Mouse (Mus musculus) C2C12 (cell line): ENCODE measurements around the gene P4htm. TPM values are rescaled to one million over a fixed set of nuclear protein-coding genes. Genes with fewer than 3 reads are reported as not detected.

Source experiments
- H3K27me3 ChIP-seq: one replicate; pipeline ENCODE4 v1.6.1; 2011; ENCODE audit not compliant: control insufficient read depth, insufficient read depth, insufficient read length
- H3K36me3 ChIP-seq: one replicate; pipeline ENCODE4 v1.6.1; 2011; ENCODE audit not compliant: control insufficient read depth, insufficient read depth
- H3K4me3 ChIP-seq: one replicate; pipeline ENCODE4 v1.5.1; 2011; ENCODE audit warnings: mild to moderate bottlenecking, control low read depth; ENCODE audit not compliant: poor library complexity, insufficient read depth, severe bottlenecking
- H3K79me2 ChIP-seq: one replicate; pipeline ENCODE4 v1.6.1; 2011; ENCODE audit not compliant: control insufficient read depth, insufficient read depth
- H3K79me3 ChIP-seq: one replicate; pipeline ENCODE4 v1.6.1; 2011; ENCODE audit warnings: low read depth, control low read depth
- H3ac ChIP-seq: one replicate; pipeline ENCODE3; 2011; ENCODE audit warnings: low read depth; ENCODE audit not compliant: control insufficient read depth, insufficient read length
- CEBPB ChIP-seq: IDR thresholded peaks from one replicate; pipeline ENCODE4 v1.6.1; 2011; ENCODE audit warnings: low read depth, mild to moderate bottlenecking, control low read depth, moderate library complexity
- CTCF ChIP-seq: IDR thresholded peaks from one replicate; pipeline ENCODE4 v1.5.1; 2011; ENCODE audit not compliant: control insufficient read depth, insufficient read depth, insufficient read length
- FOSL1 ChIP-seq: IDR thresholded peaks from one replicate; pipeline ENCODE4 v1.8.0; 2011; ENCODE audit warnings: mild to moderate bottlenecking, low read length; ENCODE audit not compliant: poor library complexity, insufficient read depth, severe bottlenecking
- MAX ChIP-seq: IDR thresholded peaks from one replicate; pipeline ENCODE4 v1.6.1; 2011; ENCODE audit warnings: mild to moderate bottlenecking, control low read depth
- MYOD1 ChIP-seq: IDR thresholded peaks from one replicate; pipeline ENCODE4 v1.6.1; 2011; ENCODE audit warnings: low read depth; ENCODE audit not compliant: control insufficient read depth, insufficient read length
- MYOG ChIP-seq: IDR thresholded peaks from one replicate; pipeline ENCODE4 v1.6.1; 2011; ENCODE audit not compliant: control insufficient read depth, insufficient read length; ENCODE audit errors: extremely low read depth
- USF1 ChIP-seq: IDR thresholded peaks from one replicate; pipeline ENCODE4 v1.6.1; 2011; ENCODE audit warnings: low read depth, mild to moderate bottlenecking, control low read depth, moderate library complexity
- long read RNA-seq, 2 experiments: library from polyadenylated mRNA; unstranded; transcript quantifications; one replicate each; pipeline ENCODE4 v2.0.0; 2019 to 2020
- polyA plus RNA-seq: library from polyadenylated mRNA; unstranded; fragments of >200 nt; fragmentation: generic; extraction: Trizol; gene quantifications from one replicate; pipeline ENCODE4 v1.2.1, GENCODE M21; 2012; ENCODE audit warnings: missing spikeins

The P4htm gene
- 1.3 TPM for polyA plus RNA-seq
- long read RNA-seq, experiment 1, partial matches to known transcripts, result 1 of 7 reads
- long read RNA-seq, experiment 1, other reads (novel, unspliced or antisense), result 1 of 7 reads
- long read RNA-seq, experiment 2, transcript P4htm-201 (9 exons, 1,841 nt), result major isoform, 14 of 18 reads
- long read RNA-seq, experiment 2, partial matches to known transcripts, result 0 of 18 reads
- long read RNA-seq, experiment 2, other reads (novel, unspliced or antisense), result 4 of 18 reads

GRCm38 (mm10) chr9:108596998-108597764, at the start of gene P4htm:
TSS of gene P4htm (minus strand) at chr9:108597667.
- no peaks in the 10 kb centered on the region for H3K27me3 ChIP-seq
- no peak for TF ChIP-seq MAX
- TF ChIP-seq MYOG, result no peak
- TF ChIP-seq CTCF, result no peak
- TF ChIP-seq FOSL1, result no peak
- no peak for TF ChIP-seq USF1
- no peak for TF ChIP-seq MYOD1
- TF ChIP-seq CEBPB, result no peak
- H3ac ChIP-seq, result peak within 1 kb of the TSS; percentile 69
- no peaks in the 10 kb centered on the region for H3K79me3 ChIP-seq
- H3K4me3 ChIP-seq, result peak within 1 kb of the TSS; percentile 29
- H3K79me2 ChIP-seq, result no peaks in the 10 kb centered on the region
- no peaks in the 10 kb centered on the region for H3K36me3 ChIP-seq

- Histone ChIP-seq H3ac (no peak overlapping the region), H3K79me2 (peaks cover 95% of the 10 kb centered on the region), H3K36me3 (peaks cover 21% of the 10 kb centered on the region), H3K79me3 (peaks cover 56% of the 10 kb centered on the region), H3K27me3 (no peaks in the 10 kb centered on the region), H3K4me3 (no peak overlapping the region)
- TF ChIP-seq USF1 (no peak), FOSL1 (no peak), MYOD1 (no peak), CTCF (no peak), MYOG (no peak), CEBPB (no peak), MAX (no peak)
Measured at GRCm38 (mm10) chr9:108639825-108640224, 42.4 kb upstream of the P4htm start.

GRCm38 (mm10) chr9:108635415-108635814, 37.9 kb upstream of the P4htm start:
- Histone ChIP-seq H3K79me3 (peaks cover 51% of the 10 kb centered on the region), H3K36me3 (peaks cover 7% of the 10 kb centered on the region), H3K79me2 (peaks cover 96% of the 10 kb centered on the region), H3K4me3 (no peak overlapping the region), H3K27me3 (no peaks in the 10 kb centered on the region), H3ac (no peak overlapping the region)
- TF ChIP-seq CTCF (no peak), MYOG (no peak), MAX (no peak), FOSL1 (no peak), MYOD1 (no peak), CEBPB (no peak), USF1 (no peak)

GRCm38 (mm10) chr9:108633846-108634245, 36.4 kb upstream of the P4htm start:
- Histone ChIP-seq H3K79me3 (peaks cover 40% of the 10 kb centered on the region), H3K36me3 (peaks cover 6% of the 10 kb centered on the region), H3K4me3 (no peak overlapping the region), H3ac (no peak overlapping the region), H3K79me2 (peaks cover 97% of the 10 kb centered on the region), H3K27me3 (no peaks in the 10 kb centered on the region)
- TF ChIP-seq MYOG (no peak), CTCF (no peak), CEBPB (no peak), USF1 (no peak), FOSL1 (no peak), MYOD1 (no peak), MAX (no peak)

- H3K36me3 ChIP-seq, result peaks cover 9% of the 10 kb centered on the region
- TF ChIP-seq MYOD1 (no peak), CEBPB (no peak), MYOG (no peak), MAX (no peak), CTCF (no peak), FOSL1 (no peak), USF1 (no peak)
- H3K79me3 ChIP-seq, result peaks cover 35% of the 10 kb centered on the region
- peaks cover 95% of the 10 kb centered on the region for H3K79me2 ChIP-seq
- no peak overlapping the region for H3K4me3 ChIP-seq
- H3K27me3 ChIP-seq, result no peaks in the 10 kb centered on the region
- no peak overlapping the region for H3ac ChIP-seq
Measured at GRCm38 (mm10) chr9:108632375-108632774, 34.9 kb upstream of the P4htm start.
